Mouse (Mus musculus) kidney, embryonic 14.5 days (tissue): ENCODE data around the gene Srgap3. TPM values are rescaled to one million over a fixed set of nuclear protein-coding genes. Genes with fewer than 3 reads are reported as not detected.

Experiments used
- ATAC-seq: fragments of 200-750 bp; cut with Nextera tagmentation; 2 replicates; pipeline ENCODE4 v1.8.0; 2017; ENCODE audit warnings: moderate number of reproducible peaks, mild to moderate bottlenecking, moderate TSS enrichment, moderate library complexity; ENCODE audit not compliant: low FRiP score, low TSS enrichment
- H3K27ac ChIP-seq: fragments of 300-500 bp; sonication (generic); 2 replicates; pipeline ENCODE4 v1.5.1; 2014; ENCODE audit warnings: low read depth, mild to moderate bottlenecking, low read length, moderate library complexity, mixed read lengths
- H3K27me3 ChIP-seq: fragments of 300-500 bp; sonication (generic); 2 replicates; pipeline ENCODE4 v1.6.1; 2014; ENCODE audit warnings: mild to moderate bottlenecking, low read length; ENCODE audit not compliant: control insufficient read depth, insufficient read depth
- H3K36me3 ChIP-seq: fragments of 300-500 bp; sonication (generic); 2 replicates; pipeline ENCODE4 v1.6.1; 2014; ENCODE audit warnings: low read length, mixed read lengths; ENCODE audit not compliant: control insufficient read depth, insufficient read depth
- H3K4me1 ChIP-seq: fragments of 300-500 bp; sonication (generic); 2 replicates; pipeline ENCODE4 v1.6.1; 2014; ENCODE audit warnings: low read length, mixed read lengths; ENCODE audit not compliant: control insufficient read depth, insufficient read depth
- H3K4me2 ChIP-seq: fragments of 300-500 bp; sonication (generic); replicated peaks from 2 replicates; pipeline ENCODE4 v1.6.1; 2014; ENCODE audit warnings: low read depth, mild to moderate bottlenecking, low read length
- H3K4me3 ChIP-seq: fragments of 300-500 bp; sonication (generic); 2 replicates; pipeline ENCODE4 v1.5.1; 2014; ENCODE audit warnings: mild to moderate bottlenecking, low read length
- H3K9ac ChIP-seq: fragments of 300-500 bp; sonication (generic); 2 replicates; pipeline ENCODE4 v1.6.1; 2014; ENCODE audit warnings: low read depth, mild to moderate bottlenecking, low read length, moderate library complexity
- H3K9me3 ChIP-seq: fragments of 300-500 bp; sonication (generic); 2 replicates; pipeline ENCODE4 v1.6.1; 2016; ENCODE audit warnings: low read length; ENCODE audit not compliant: control insufficient read depth
- WGBS: fragments of 180-500 bp; shearing (Covaris S2); extraction: QIAGEN DNeasy Blood & Tissue Kit; methylation state at CpG from one replicate; pipeline ENCODE4 v1.1.7; 2014; 5-methylcytosine and 5-hydroxymethylcytosine counted together
- polyA plus RNA-seq: library from polyadenylated mRNA; unstranded; fragments of >200 nt; fragmentation: Nextera tagmentation; extraction: Ambion mirVana; gene quantifications from 2 replicates; pipeline ENCODE4 v1.2.1, GENCODE M21; 2014

Srgap3 gene
- polyA plus RNA-seq, 1 experiment from 2014 or later, result 6.9 TPM

- Histone ChIP-seq H3K27ac (no peak overlapping the region), H3K9me3 (peaks cover 5% of the 10 kb centered on the region; the same call in 1 of the 2 replicates), H3K4me3 (no peak overlapping the region), H3K4me2 (no peak overlapping the region), H3K36me3 (no peaks in the 10 kb centered on the region), H3K9ac (no peak overlapping the region), H3K27me3 (no peaks in the 10 kb centered on the region), H3K4me1 (no peaks in the 10 kb centered on the region; the same call in 1 of the 2 replicates)
- peak; percentile 54; the same call in 1 of the 2 replicates for ATAC-seq
- 49% methylated on average over 15 of the region's 15 CpGs for WGBS
These were observed 137.2 kb downstream of the Srgap3 start for GRCm38 (mm10) chr6:112809658-112810520.

GRCm38 (mm10) chr6:112808738-112809137 lies 138.3 kb downstream of the Srgap3 start:
- no peak for ATAC-seq
- no peaks in the 10 kb centered on the region for H3K27me3 ChIP-seq
- no peak overlapping the region for H3K9ac ChIP-seq
- H3K4me2 ChIP-seq, result no peak overlapping the region
- H3K4me3 ChIP-seq, result no peak overlapping the region
- 80% methylated on average over 9 of the region's 9 CpGs for WGBS
- no peaks in the 10 kb centered on the region for H3K4me1 ChIP-seq
- no peaks in the 10 kb centered on the region for H3K36me3 ChIP-seq
- H3K9me3 ChIP-seq, result peaks cover 5% of the 10 kb centered on the region; the same call in 1 of the 2 replicates
- H3K27ac ChIP-seq, result no peak overlapping the region

GRCm38 (mm10) chr6:112801917-112802316 lies 145.1 kb downstream of the Srgap3 start:
- no peak overlapping the region for H3K4me3 ChIP-seq
- WGBS, result 88% methylated on average over 3 of the region's 3 CpGs
- no peak overlapping the region for H3K27ac ChIP-seq
- no peak overlapping the region for H3K9ac ChIP-seq
- H3K27me3 ChIP-seq, result no peaks in the 10 kb centered on the region
- H3K4me2 ChIP-seq, result no peak overlapping the region
- no peaks in the 10 kb centered on the region for H3K36me3 ChIP-seq
- H3K4me1 ChIP-seq, result no peaks in the 10 kb centered on the region
- no peak for ATAC-seq
- peaks cover 5% of the 10 kb centered on the region; the same call in 1 of the 2 replicates for H3K9me3 ChIP-seq

- Histone ChIP-seq H3K27me3 (no peaks in the 10 kb centered on the region), H3K27ac (no peak overlapping the region), H3K9ac (no peak overlapping the region), H3K4me2 (no peak overlapping the region), H3K4me3 (no peak overlapping the region), H3K9me3 (no peaks in the 10 kb centered on the region), H3K4me1 (no peaks in the 10 kb centered on the region), H3K36me3 (no peaks in the 10 kb centered on the region)
- no peak for ATAC-seq
- WGBS, result 69% methylated on average over 5 of the region's 5 CpGs
These were observed 148.7 kb downstream of the Srgap3 start for GRCm38 (mm10) chr6:112798378-112798777.

- WGBS, result 55% methylated on average over 2 of the region's 2 CpGs
- no peaks in the 10 kb centered on the region for H3K36me3 ChIP-seq
- H3K9me3 ChIP-seq, result no peaks in the 10 kb centered on the region
- no peaks in the 10 kb centered on the region for H3K27me3 ChIP-seq
- no peak overlapping the region for H3K4me3 ChIP-seq
- no peak overlapping the region for H3K9ac ChIP-seq
- H3K4me2 ChIP-seq, result no peak overlapping the region
- no peaks in the 10 kb centered on the region for H3K4me1 ChIP-seq
- no peak for ATAC-seq
- H3K27ac ChIP-seq, result no peak overlapping the region
These were observed 150.5 kb downstream of the Srgap3 start for GRCm38 (mm10) chr6:112796607-112797006.

GRCm38 (mm10) chr6:112793887-112794286 lies 153.2 kb downstream of the Srgap3 start:
- Histone ChIP-seq H3K9ac (no peak overlapping the region), H3K27ac (no peak overlapping the region), H3K27me3 (no peaks in the 10 kb centered on the region), H3K4me2 (no peak overlapping the region), H3K36me3 (no peaks in the 10 kb centered on the region), H3K4me1 (no peaks in the 10 kb centered on the region), H3K9me3 (no peaks in the 10 kb centered on the region), H3K4me3 (no peak overlapping the region)
- ATAC-seq, result no peak
- 90% methylated on average over 5 of the region's 5 CpGs for WGBS

GRCm38 (mm10) chr6:112789901-112790300 lies 157.2 kb downstream of the Srgap3 start:
- H3K9ac ChIP-seq, result no peak overlapping the region

GRCm38 (mm10) chr6:112788617-112789016 lies 158.4 kb downstream of the Srgap3 start:
- Histone ChIP-seq H3K4me1 (no peaks in the 10 kb centered on the region), H3K27ac (no peak overlapping the region), H3K27me3 (no peaks in the 10 kb centered on the region), H3K4me2 (no peak overlapping the region), H3K9me3 (no peaks in the 10 kb centered on the region), H3K36me3 (no peaks in the 10 kb centered on the region), H3K4me3 (no peak overlapping the region), H3K9ac (no peak overlapping the region)
- ATAC-seq, result no peak
- 23% methylated on average over 10 of the region's 10 CpGs for WGBS

More at GRCm38 (mm10) chr6:112789901-112790300, 157.2 kb downstream of the Srgap3 start:
- Histone ChIP-seq H3K36me3 (no peaks in the 10 kb centered on the region), H3K4me1 (no peaks in the 10 kb centered on the region), H3K9me3 (no peaks in the 10 kb centered on the region), H3K27ac (no peak overlapping the region), H3K4me3 (no peak overlapping the region), H3K27me3 (no peaks in the 10 kb centered on the region), H3K4me2 (no peak overlapping the region)
- no peak for ATAC-seq
- 63% methylated on average over 6 of the region's 6 CpGs for WGBS

- no peak overlapping the region for H3K4me3 ChIP-seq
- no peak overlapping the region for H3K4me2 ChIP-seq
- no peaks in the 10 kb centered on the region for H3K4me1 ChIP-seq
- no peaks in the 10 kb centered on the region for H3K9me3 ChIP-seq
- no peak overlapping the region for H3K9ac ChIP-seq
- 97% methylated on average over 1 of the region's 1 CpGs for WGBS
- no peaks in the 10 kb centered on the region for H3K27me3 ChIP-seq
- no peak for ATAC-seq
- no peak overlapping the region for H3K27ac ChIP-seq
- H3K36me3 ChIP-seq, result no peaks in the 10 kb centered on the region
These were observed 158.9 kb downstream of the Srgap3 start for GRCm38 (mm10) chr6:112788174-112788573.
